Mouse (Mus musculus): ENCODE measurements around the gene Med25. TPM values are rescaled to one million over a fixed set of nuclear protein-coding genes. Genes with fewer than 3 reads are reported as not detected.

Gene Med25
- polyA plus RNA-seq, 1 experiment = 143 TPM

DNA sequence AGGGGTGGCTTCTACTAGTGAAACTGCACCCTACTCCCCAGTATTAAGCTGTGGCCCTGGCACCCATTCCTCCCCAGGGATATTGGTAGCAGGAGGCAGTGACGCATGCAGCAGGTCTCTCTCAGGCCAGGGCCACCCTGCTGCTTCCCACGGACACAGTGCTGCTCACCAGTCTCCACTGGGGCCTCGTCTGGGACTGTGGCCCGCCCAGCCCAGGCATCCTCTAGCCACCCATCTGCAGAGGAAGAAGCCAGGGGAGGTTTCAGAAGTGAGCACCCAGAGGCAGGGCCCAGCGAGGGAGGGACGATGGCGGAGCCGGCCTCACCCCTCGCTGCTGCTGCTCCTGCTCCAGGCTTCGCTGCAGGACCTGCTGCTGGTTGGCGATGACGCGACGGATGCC lies 29.3 kb downstream of the Med25 start:
- Histone ChIP-seq H3K27ac (ENCODE audit: control insufficient read depth, insufficient read depth, low read depth, low read length) (no peak overlapping the region), H3K4me1 (ENCODE audit: control insufficient read depth, insufficient read depth, low read length) (peaks cover 18% of the 10 kb centered on the region), H3K4me3 (ENCODE audit: control insufficient read depth, low read depth, low read length) (no peak overlapping the region), H3K27me3 (ENCODE audit: control insufficient read depth, insufficient read depth, low read length) (no peaks in the 10 kb centered on the region), H3K36me3 (ENCODE audit: control insufficient read depth, insufficient read depth, low read length) (no peaks in the 10 kb centered on the region)
- TF ChIP-seq CTCF (IDR thresholded peaks at IDR 0.05; ENCODE audit: control insufficient read depth, insufficient read depth, insufficient replicate concordance, low read depth, low read length) (no peak), POLR2A (IDR thresholded peaks at IDR 0.05; ENCODE audit: control insufficient read depth, low read depth, low read length) (no peak)

DNA sequence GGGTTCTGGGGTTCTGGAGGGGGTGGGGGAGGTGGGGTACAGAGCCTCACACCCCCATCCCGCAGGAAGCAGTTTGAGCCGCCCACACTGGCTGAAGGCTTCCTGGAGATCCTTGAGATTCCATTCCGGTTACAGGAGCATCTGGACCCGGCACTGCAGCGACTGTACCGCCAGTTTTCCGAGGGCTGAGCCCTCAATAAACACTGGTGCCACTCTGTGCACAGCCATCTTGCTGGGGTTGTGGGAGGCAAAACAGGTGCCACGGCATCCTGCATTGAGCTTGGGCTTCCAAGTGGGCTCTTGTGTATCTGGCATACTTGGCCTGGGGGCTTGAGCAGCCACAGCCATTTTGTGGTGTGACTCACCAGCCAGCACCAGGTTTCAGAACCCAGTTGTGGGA lies 30.1 kb downstream of the Med25 start:
- Histone ChIP-seq H3K4me1 (ENCODE audit: control insufficient read depth, insufficient read depth, low read length) (peaks cover 25% of the 10 kb centered on the region), H3K27ac (ENCODE audit: control insufficient read depth, insufficient read depth, low read depth, low read length) (no peak overlapping the region), H3K27me3 (ENCODE audit: control insufficient read depth, insufficient read depth, low read length) (no peaks in the 10 kb centered on the region), H3K4me3 (ENCODE audit: control insufficient read depth, low read depth, low read length) (no peak overlapping the region), H3K36me3 (ENCODE audit: control insufficient read depth, insufficient read depth, low read length) (no peaks in the 10 kb centered on the region)
- no peak for TF ChIP-seq CTCF (IDR thresholded peaks at IDR 0.05; ENCODE audit: control insufficient read depth, insufficient read depth, insufficient replicate concordance, low read depth, low read length)
- TF ChIP-seq POLR2A (IDR thresholded peaks at IDR 0.05; ENCODE audit: control insufficient read depth, low read depth, low read length) = no peak

DNA sequence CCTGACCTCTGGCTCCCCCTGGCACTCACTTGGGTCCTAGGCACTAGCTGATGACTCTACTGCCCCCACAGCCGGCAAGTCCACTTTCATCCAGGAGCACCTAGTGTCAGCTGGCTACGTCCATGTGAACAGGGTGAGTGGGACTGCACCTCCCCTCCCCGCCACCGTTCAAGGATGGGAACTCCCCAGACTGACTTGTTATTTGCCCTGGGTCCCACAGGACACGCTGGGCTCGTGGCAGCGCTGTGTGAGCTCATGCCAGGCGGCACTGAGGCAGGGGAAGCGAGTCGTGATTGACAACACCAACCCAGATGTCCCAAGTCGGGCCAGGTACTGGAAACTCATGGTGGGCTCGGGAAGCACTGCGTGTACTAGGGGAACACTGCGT lies 31.1 kb downstream of the Med25 start:
- H3K27me3 ChIP-seq (ENCODE audit: control insufficient read depth, insufficient read depth, low read length) = no peaks in the 10 kb centered on the region
- peaks cover 26% of the 10 kb centered on the region for H3K4me1 ChIP-seq (ENCODE audit: control insufficient read depth, insufficient read depth, low read length)
- no peak overlapping the region for H3K4me3 ChIP-seq (ENCODE audit: control insufficient read depth, low read depth, low read length)
- H3K27ac ChIP-seq (ENCODE audit: control insufficient read depth, insufficient read depth, low read depth, low read length) = peak overlapping the region; percentile 16; the same call in 1 of the 2 replicates
- TF ChIP-seq CTCF (IDR thresholded peaks at IDR 0.05; ENCODE audit: control insufficient read depth, insufficient read depth, insufficient replicate concordance, low read depth, low read length) (no peak), POLR2A (IDR thresholded peaks at IDR 0.05; ENCODE audit: control insufficient read depth, low read depth, low read length) (no peak)
- no peaks in the 10 kb centered on the region for H3K36me3 ChIP-seq (ENCODE audit: control insufficient read depth, insufficient read depth, low read length)

DNA sequence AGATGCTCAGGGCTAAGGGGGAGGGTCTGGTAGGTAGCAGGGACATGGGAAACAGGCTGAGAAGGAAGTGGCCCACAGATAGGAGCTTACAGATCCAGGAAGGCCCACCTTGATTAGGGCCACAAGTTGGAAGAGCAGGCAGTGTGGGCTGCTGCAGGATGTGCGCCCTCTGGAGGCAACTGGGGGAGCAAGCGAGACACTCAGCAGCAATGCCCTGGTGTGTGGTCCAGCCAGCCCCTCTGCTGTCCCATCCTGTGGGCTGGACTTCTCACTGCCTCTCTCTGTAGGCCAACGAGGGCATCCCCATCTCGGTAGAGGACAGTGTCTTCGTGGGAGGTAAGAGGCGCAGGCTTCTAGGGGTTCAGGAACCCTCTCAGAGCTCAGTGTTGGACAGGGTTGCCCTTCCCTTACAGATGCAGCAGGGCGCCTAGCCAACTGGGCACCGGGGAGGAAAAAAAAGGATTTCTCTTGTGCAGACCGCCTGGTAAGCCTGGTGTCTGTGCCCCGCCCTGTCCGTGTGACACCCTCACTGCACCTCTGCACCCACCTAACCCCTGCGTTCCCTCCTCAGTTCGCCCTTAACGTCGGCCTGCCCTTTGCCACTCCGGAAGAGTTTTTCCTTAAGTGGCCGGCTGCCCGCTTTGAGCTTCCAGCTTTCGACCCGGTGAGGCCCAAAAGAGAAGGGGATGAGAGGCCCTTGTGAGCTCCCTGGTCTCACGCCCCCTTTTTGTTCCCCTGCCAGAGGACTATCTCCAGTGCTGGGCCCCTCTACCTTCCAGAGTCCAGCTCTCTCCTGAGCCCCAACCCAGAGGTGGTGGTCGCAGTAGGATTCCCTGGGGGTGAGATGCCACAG lies 31.7 kb downstream of the Med25 start:
- Histone ChIP-seq H3K27me3 (ENCODE audit: control insufficient read depth, insufficient read depth, low read length) (no peaks in the 10 kb centered on the region), H3K27ac (ENCODE audit: control insufficient read depth, insufficient read depth, low read depth, low read length) (peak overlapping the region; percentile 27; the same call in 1 of the 2 replicates), H3K4me3 (ENCODE audit: control insufficient read depth, low read depth, low read length) (no peak overlapping the region), H3K36me3 (ENCODE audit: control insufficient read depth, insufficient read depth, low read length) (no peaks in the 10 kb centered on the region), H3K4me1 (ENCODE audit: control insufficient read depth, insufficient read depth, low read length) (peaks cover 29% of the 10 kb centered on the region)
- peak; percentile 82 for TF ChIP-seq CTCF (IDR thresholded peaks at IDR 0.05; ENCODE audit: control insufficient read depth, insufficient read depth, insufficient replicate concordance, low read depth, low read length)
- no peak for TF ChIP-seq POLR2A (IDR thresholded peaks at IDR 0.05; ENCODE audit: control insufficient read depth, low read depth, low read length)

DNA sequence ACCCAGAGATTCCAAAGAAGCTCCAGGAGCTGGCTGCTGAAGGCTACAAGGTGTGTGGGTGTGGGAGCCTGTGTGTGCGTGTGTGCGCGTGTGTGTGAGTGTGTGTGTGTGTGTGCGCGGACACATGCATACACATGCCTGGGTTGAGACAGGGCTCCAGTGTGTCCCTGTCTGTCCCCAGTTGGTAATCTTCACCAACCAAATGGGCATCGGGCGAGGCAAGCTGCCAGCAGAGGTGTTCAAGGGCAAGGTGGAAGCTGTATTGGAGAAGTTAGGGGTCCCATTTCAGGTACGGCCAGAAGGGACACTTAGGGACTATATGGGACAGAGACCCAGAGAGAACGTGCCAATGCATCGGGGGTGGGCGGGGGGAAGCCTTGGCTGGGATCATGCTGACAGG lies 32.6 kb downstream of the Med25 start:
- no peak overlapping the region for H3K4me3 ChIP-seq (ENCODE audit: control insufficient read depth, low read depth, low read length)
- H3K27me3 ChIP-seq (ENCODE audit: control insufficient read depth, insufficient read depth, low read length) = no peaks in the 10 kb centered on the region
- no peaks in the 10 kb centered on the region for H3K36me3 ChIP-seq (ENCODE audit: control insufficient read depth, insufficient read depth, low read length)
- peaks cover 31% of the 10 kb centered on the region for H3K4me1 ChIP-seq (ENCODE audit: control insufficient read depth, insufficient read depth, low read length)
- TF ChIP-seq POLR2A (IDR thresholded peaks at IDR 0.05; ENCODE audit: control insufficient read depth, low read depth, low read length) = no peak
- TF ChIP-seq CTCF (IDR thresholded peaks at IDR 0.05; ENCODE audit: control insufficient read depth, insufficient read depth, insufficient replicate concordance, low read depth, low read length) = no peak
- H3K27ac ChIP-seq (ENCODE audit: control insufficient read depth, insufficient read depth, low read depth, low read length) = no peak overlapping the region

DNA sequence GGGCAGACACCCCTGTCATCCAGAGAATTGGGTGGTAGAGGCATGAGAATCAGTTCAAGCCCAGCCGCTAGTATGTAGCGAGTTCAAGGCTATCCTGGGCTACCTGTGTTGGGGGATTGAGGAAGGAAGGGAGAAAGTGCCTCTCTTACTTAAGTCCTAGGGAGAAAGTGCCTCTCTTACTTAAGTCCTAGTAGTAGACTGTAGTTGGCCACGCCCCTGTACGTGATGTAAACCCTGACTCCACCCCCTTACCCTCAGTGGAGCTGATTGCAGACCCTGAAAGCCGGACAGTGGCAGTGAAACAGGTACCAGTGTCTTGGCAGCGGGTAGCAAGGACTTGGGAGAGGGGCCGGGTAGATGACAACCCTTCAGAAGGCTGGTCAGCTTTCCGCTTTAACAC lies 34.6 kb downstream of the Med25 start:
- Histone ChIP-seq H3K27me3 (ENCODE audit: control insufficient read depth, insufficient read depth, low read length) (no peaks in the 10 kb centered on the region), H3K36me3 (ENCODE audit: control insufficient read depth, insufficient read depth, low read length) (no peaks in the 10 kb centered on the region), H3K4me3 (ENCODE audit: control insufficient read depth, low read depth, low read length) (peak overlapping the region; percentile 31), H3K27ac (ENCODE audit: control insufficient read depth, insufficient read depth, low read depth, low read length) (no peak overlapping the region), H3K4me1 (ENCODE audit: control insufficient read depth, insufficient read depth, low read length) (peaks cover 40% of the 10 kb centered on the region)
- no peak for TF ChIP-seq CTCF (IDR thresholded peaks at IDR 0.05; ENCODE audit: control insufficient read depth, insufficient read depth, insufficient replicate concordance, low read depth, low read length)
- TF ChIP-seq POLR2A (IDR thresholded peaks at IDR 0.05; ENCODE audit: control insufficient read depth, low read depth, low read length) = no peak

DNA sequence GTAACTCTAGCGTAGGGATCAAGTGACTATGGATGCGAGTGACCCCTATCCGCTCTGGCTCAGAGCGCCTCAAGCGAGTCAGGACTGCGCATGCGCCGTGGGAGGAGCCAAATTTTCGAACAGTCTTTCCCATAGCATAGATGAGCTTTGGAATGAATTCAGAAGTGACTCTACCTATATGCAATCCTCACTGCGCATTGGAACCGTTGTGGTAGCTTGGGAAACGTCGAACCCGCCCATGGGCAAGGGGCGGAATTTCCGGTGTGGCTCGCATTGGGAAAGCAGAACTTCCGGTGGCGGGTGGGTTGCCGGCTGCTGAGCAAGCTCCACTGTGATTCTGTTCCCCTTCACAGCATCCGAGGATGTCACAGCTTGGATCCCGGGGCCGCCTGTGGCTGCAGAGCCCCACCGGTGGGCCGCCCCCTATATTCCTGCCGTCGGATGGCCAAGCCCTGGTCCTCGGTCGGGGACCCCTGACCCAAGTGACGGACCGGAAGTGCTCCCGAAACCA lies 35.4 kb downstream of the Med25 start, which contains the start of gene Pnkp:
Gene Pnkp, plus strand, starts transcription at position 98 of the 511 bp plus-strand sequence.
- peak within 1 kb of the TSS; percentile 89 for H3K27ac ChIP-seq (ENCODE audit: control insufficient read depth, insufficient read depth, low read depth, low read length)
- H3K4me1 ChIP-seq (ENCODE audit: control insufficient read depth, insufficient read depth, low read length) = peaks cover 45% of the 10 kb centered on the region
- H3K27me3 ChIP-seq (ENCODE audit: control insufficient read depth, insufficient read depth, low read length) = no peaks in the 10 kb centered on the region
- TF ChIP-seq POLR2A (IDR thresholded peaks at IDR 0.05; ENCODE audit: control insufficient read depth, low read depth, low read length) = peak; percentile 57
- no peak for TF ChIP-seq CTCF (IDR thresholded peaks at IDR 0.05; ENCODE audit: control insufficient read depth, insufficient read depth, insufficient replicate concordance, low read depth, low read length)
- no peaks in the 10 kb centered on the region for H3K36me3 ChIP-seq (ENCODE audit: control insufficient read depth, insufficient read depth, low read length)
- peak within 1 kb of the TSS; percentile 95 for H3K4me3 ChIP-seq (ENCODE audit: control insufficient read depth, low read depth, low read length)
